In the genomic region with DNA sequence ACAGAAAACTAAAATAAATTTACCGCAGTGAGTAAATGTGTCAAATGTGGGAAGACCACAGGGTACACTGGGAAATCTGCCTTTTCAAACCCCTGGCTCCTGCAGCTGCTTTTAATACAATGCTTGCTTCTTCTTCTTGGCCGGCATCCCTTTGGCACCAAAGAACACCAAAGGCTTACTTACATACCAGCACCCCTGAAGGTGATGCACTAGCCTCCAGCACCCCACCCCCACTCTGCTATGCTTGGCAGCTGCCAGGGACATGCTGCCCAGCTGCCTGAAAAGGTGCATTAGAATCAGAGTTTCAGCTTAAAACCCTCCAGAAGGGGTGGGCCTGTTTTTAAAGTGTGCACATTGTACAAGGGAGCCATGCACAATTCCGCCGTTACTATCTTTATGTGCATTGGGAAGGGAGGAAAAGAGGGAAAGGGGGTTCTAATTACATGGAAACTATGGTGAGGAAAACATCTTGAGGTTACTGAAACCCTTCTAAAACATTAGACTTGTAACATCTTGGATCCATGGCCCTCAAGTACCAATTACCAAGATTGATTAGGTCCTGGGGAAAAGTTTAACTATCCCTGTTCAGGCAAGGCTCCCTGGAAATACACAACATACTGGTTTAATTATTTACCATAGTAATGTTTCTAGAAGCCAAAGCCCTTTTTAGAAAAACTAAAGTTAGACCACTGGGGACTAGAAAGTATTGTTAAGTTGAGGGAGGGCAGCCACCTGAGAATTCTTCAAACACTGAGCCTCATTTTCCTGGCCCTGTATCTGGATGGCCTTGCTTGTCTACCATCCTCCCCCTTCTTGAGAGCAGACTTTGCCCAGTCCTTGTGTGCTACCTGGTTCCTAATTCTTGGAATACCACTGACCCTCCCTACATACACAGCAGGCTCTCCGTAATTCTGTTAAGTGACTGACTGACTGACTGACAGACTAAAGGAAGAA, we compare ENCODE assay signal across 12 mouse cellular contexts. TPM values are rescaled to one million over a fixed set of nuclear protein-coding genes. Genes with fewer than 3 reads are reported as not detected.
DNase-seq lines count a peak whose midpoint lies in the region; ATAC-seq lines count a peak whose summit lies in the region.
"Had no signal": no experiment of that assay in that cellular context is flagged by ENCODE, and none has a peak within 500 bp of the region (broad histone marks: within the 10 kb centered on the region; RNA-seq: fewer than 3 reads in every experiment).

No protein-coding gene starts in this region.

- H3K27me3 ChIP-seq in liver, embryonic 13.5 days = peaks cover 6% of the 10 kb centered on the region; the same call in 1 of the 2 replicates
- peaks cover 10% of the 10 kb centered on the region; the same call in 1 of the 2 replicates for H3K27me3 ChIP-seq in hindbrain, embryonic 13.5 days
- H3K27me3 ChIP-seq: Patski had no signal

- H3K9me3 ChIP-seq in liver, embryonic 13.5 days (replicated peaks) = no peaks in the 10 kb centered on the region
- no peaks in the 10 kb centered on the region for H3K9me3 ChIP-seq in hindbrain, embryonic 13.5 days

- ATAC-seq in liver, embryonic 13.5 days (ENCODE audit: low read depth) = no peak
- ATAC-seq in hindbrain, embryonic 13.5 days (ENCODE audit: low FRiP score) = no peak
- ATAC-seq: Patski had no signal

- no peak overlapping the region for H3K4me3 ChIP-seq in liver, embryonic 13.5 days (replicated peaks)
- H3K4me3 ChIP-seq in hindbrain, embryonic 13.5 days = no peak overlapping the region

- DNase-seq in cerebellum, adult 9-11 months = peak; percentile 53
- DNase-seq in cerebellum, adult 9-10 months = no peak
- DNase-seq in urinary bladder, postnatal 14 days (ENCODE audit: low spot score) = peak; percentile 45
- no peak for DNase-seq in urinary bladder, postnatal 10 days (ENCODE audit: low spot score)
- DNase-seq in liver, embryonic 13.5 days = no peak
- no peak for DNase-seq in gastrocnemius, postnatal 10 days
- no peak for DNase-seq in left cerebral cortex, adult 11 months (ENCODE audit: low spot score)
- DNase-seq: adrenal gland, postnatal 36 days; cerebellum, postnatal 25 days; right cerebral cortex, postnatal 4 days had no signal

- H3K4me2 ChIP-seq in liver, embryonic 13.5 days = no peak overlapping the region
- no peak overlapping the region for H3K4me2 ChIP-seq in hindbrain, embryonic 13.5 days

- 72% methylated on average over 5 of the region's 5 CpGs for WGBS in liver, embryonic 13.5 days (ENCODE audit: insufficient replicate concordance)
- 56% methylated on average over 5 of the region's 5 CpGs for WGBS in hindbrain, embryonic 13.5 days

- no peaks in the 10 kb centered on the region for H3K36me3 ChIP-seq in liver, embryonic 13.5 days
- H3K36me3 ChIP-seq in hindbrain, embryonic 13.5 days = no peaks in the 10 kb centered on the region

- peaks cover 58% of the 10 kb centered on the region for H3K4me1 ChIP-seq in liver, embryonic 13.5 days (replicated peaks)
- peaks cover 33% of the 10 kb centered on the region for H3K4me1 ChIP-seq in hindbrain, embryonic 13.5 days (replicated peaks)

- H3K27ac ChIP-seq in liver, embryonic 13.5 days = peak overlapping the region; percentile 13; the same call in 1 of the 2 replicates
- H3K27ac ChIP-seq in hindbrain, embryonic 13.5 days = no peak overlapping the region

- no peak overlapping the region for H3K9ac ChIP-seq in liver, embryonic 13.5 days
- no peak overlapping the region for H3K9ac ChIP-seq in hindbrain, embryonic 13.5 days

RNA-seq across cellular contexts. Expression of gene Usp3, which starts 3.1 kb away (rescaled TPM):
- polyA plus RNA-seq in liver, embryonic 13.5 days (2015; fragmentation: Nextera tagmentation; extraction: Ambion mirVana) = 15.4 and 18.8 TPM in 2 replicates
- polyA plus RNA-seq in hindbrain, embryonic 13.5 days (2015; fragmentation: Nextera tagmentation; extraction: Ambion mirVana) = 89.8 and 94.3 TPM in 2 replicates
- 10 to 100 TPM; 23.1 to 29.7 TPM for total RNA-seq in gastrocnemius, postnatal 10 days (2021)

Comparison
In these comparisons a context has a peak if more than half of its experiments do, and no peak if none do; other contexts are left out.
1. DNase-seq: peak in cerebellum, adult 9-11 months (single experiment) and urinary bladder, postnatal 14 days (single experiment); none in cerebellum, adult 9-10 months (single experiment), urinary bladder, postnatal 10 days (single experiment), liver, embryonic 13.5 days (single experiment), gastrocnemius, postnatal 10 days (single experiment) and left cerebral cortex, adult 11 months (single experiment).